Mouse (Mus musculus) embryonic fibroblast, embryonic 13.5 days (primary cell): ENCODE results near the gene N4bp3.

Source experiments
- CTCF ChIP-seq: IDR thresholded peaks from 2 replicates; pipeline ENCODE4 v1.5.1; 2011; ENCODE audit warnings: mild to moderate bottlenecking, control low read depth, low read length, moderate library complexity, borderline replicate concordance; ENCODE audit not compliant: insufficient read depth
- POLR2A ChIP-seq: IDR thresholded peaks from 2 replicates; pipeline ENCODE4 v1.6.1; 2011; ENCODE audit warnings: low read depth, mild to moderate bottlenecking, control low read depth, low read length, moderate library complexity

DNA sequence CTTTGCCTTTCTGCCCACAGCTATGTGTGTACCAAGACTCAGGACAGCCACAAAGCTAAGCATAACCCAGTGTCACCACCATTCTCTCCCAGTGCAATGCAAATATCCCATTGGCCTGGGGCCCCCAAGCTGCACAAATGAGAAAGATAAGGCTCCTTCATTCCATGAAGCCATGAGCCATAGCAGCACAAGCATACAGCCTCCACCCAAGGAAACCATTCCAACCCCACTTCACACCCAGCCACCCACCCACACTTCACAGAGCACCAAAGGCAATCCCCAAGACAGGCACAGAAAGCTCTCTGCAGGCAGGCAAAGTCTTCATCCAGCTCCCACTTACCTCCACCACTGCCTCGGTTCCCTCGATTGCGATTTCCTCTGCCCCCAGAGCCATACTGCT lies 48.4 kb downstream of the N4bp3 start:
- TF ChIP-seq CTCF (no peak), POLR2A (0 out of 2 replicates have a peak, but pooled peaks have one; percentile 8)
